Comparison of ENCODE assay signal across 8 mouse cellular contexts in the genomic region with DNA sequence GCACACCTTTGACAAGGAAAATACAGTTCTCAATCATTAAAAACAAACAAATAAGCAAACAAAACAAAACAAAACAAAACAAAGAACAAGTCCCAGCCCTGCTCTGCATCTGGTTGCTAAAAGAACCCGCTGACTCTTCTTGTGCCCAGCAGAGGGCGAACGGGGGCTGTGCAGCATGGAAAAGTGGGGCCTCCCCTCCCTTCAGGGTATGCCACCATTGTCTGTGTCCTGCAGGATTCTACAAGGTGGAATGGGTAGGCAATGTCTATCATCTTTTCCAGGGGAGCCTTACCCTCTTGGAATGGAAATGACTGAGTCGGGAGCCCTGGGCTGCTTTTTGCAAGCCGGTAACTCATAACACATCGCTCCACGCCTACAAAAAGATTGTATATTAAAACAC. TPM values are rescaled to one million over a fixed set of nuclear protein-coding genes. Genes with fewer than 3 reads are reported as not detected.
DNase-seq lines count a peak whose midpoint lies in the region; ATAC-seq lines count a peak whose summit lies in the region.

No protein-coding gene starts in this region.

- no peaks in the 10 kb centered on the region for H3K4me1 ChIP-seq in neural tube, embryonic 15.5 days
- no peaks in the 10 kb centered on the region for H3K4me1 ChIP-seq in hindbrain, embryonic 14.5 days (replicated peaks; ENCODE audit: control insufficient read depth, insufficient read depth, low read length)

- no peak for ATAC-seq in neural tube, embryonic 15.5 days (ENCODE audit: low FRiP score)
- peak; percentile 63 for ATAC-seq in common myeloid progenitor, adult 5-6 weeks (replicated peaks; ENCODE audit: low read depth, poor library complexity, severe bottlenecking)
- ATAC-seq in hindbrain, embryonic 14.5 days (ENCODE audit: low FRiP score) = peak; percentile 39; the same call in 1 of the 2 replicates

- H3K4me3 ChIP-seq in neural tube, embryonic 15.5 days (replicated peaks) = no peak overlapping the region
- H3K4me3 ChIP-seq in hindbrain, embryonic 14.5 days (replicated peaks; ENCODE audit: low read length) = no peak overlapping the region

- no peak overlapping the region for H3K9ac ChIP-seq in neural tube, embryonic 15.5 days (replicated peaks)
- no peak overlapping the region for H3K9ac ChIP-seq in hindbrain, embryonic 14.5 days

- intact Hi-C loops in gastrocnemius, postnatal 36 days (cut with DNase I) = loop anchor here (5.0 to 10.0 kb wide), 4 partner anchors 69 to 1374 kb away; partner anchors contain the start of gene Ltv1

- no peaks in the 10 kb centered on the region for H3K27me3 ChIP-seq in neural tube, embryonic 15.5 days (replicated peaks)
- no peaks in the 10 kb centered on the region for H3K27me3 ChIP-seq in hindbrain, embryonic 14.5 days (ENCODE audit: control insufficient read depth, insufficient read depth, low read length)

- 65% methylated on average over 7 of the region's 7 CpGs for WGBS in neural tube, embryonic 15.5 days
- WGBS in hindbrain, embryonic 14.5 days = 59% methylated on average over 7 of the region's 7 CpGs

- H3K4me2 ChIP-seq in neural tube, embryonic 15.5 days = no peak overlapping the region
- H3K4me2 ChIP-seq in hindbrain, embryonic 14.5 days (replicated peaks) = no peak overlapping the region

- H3K9me3 ChIP-seq in neural tube, embryonic 15.5 days (replicated peaks) = no peaks in the 10 kb centered on the region
- H3K9me3 ChIP-seq in hindbrain, embryonic 14.5 days (ENCODE audit: control insufficient read depth, low read length) = no peaks in the 10 kb centered on the region

- peak; percentile 50 for DNase-seq in gastrocnemius, postnatal 10 days
- no peak for DNase-seq in gastrocnemius, postnatal 36 days
- peak; percentile 36 for DNase-seq in neural tube, embryonic 10.5 days (ENCODE audit: extremely low spot score, low spot score)
- DNase-seq in hindbrain, embryonic 14.5 days (ENCODE audit: low spot score) = peak; percentile 62
- peak; percentile 71 for DNase-seq in retina, postnatal 1 day
- DNase-seq in cerebellum, adult 9-11 months = no peak

- no peak overlapping the region for H3K27ac ChIP-seq in neural tube, embryonic 15.5 days (replicated peaks)
- H3K27ac ChIP-seq in hindbrain, embryonic 14.5 days = no peak overlapping the region

- no peaks in the 10 kb centered on the region for H3K36me3 ChIP-seq in neural tube, embryonic 15.5 days
- H3K36me3 ChIP-seq in hindbrain, embryonic 14.5 days (replicated peaks; ENCODE audit: control insufficient read depth, insufficient read depth) = no peaks in the 10 kb centered on the region

RNA-seq across cellular contexts. Expression of gene Sf3b5, which starts 13.4 kb away (rescaled TPM):
- total RNA-seq in gastrocnemius, postnatal 10 days (2021) = 1 to 10 TPM; 4.8 TPM
- total RNA-seq in gastrocnemius, postnatal 36 days (2021) = 1 to 10 TPM; 4.2 to 4.4 TPM
- polyA plus RNA-seq in neural tube, embryonic 15.5 days (2015; fragmentation: Nextera tagmentation; extraction: Ambion mirVana) = 24.2 and 26.0 TPM in 2 replicates
- total RNA-seq in common myeloid progenitor, adult 5-6 weeks (2017) = 16.9 and 17.4 TPM in 2 replicates
- polyA plus RNA-seq in hindbrain, embryonic 14.5 days (2014; fragmentation: Nextera tagmentation; extraction: Ambion mirVana) = 25.9 and 28.1 TPM in 2 replicates

RNA-seq across cellular contexts. Expression of gene Plagl1, which starts 41.8 kb away (rescaled TPM):
- total RNA-seq in gastrocnemius, postnatal 10 days (2021) = 100 to 1,000 TPM; 121 to 155 TPM
- total RNA-seq in gastrocnemius, postnatal 36 days (2021) = 1 to 10 TPM; 3.3 to 4.3 TPM
- polyA plus RNA-seq in neural tube, embryonic 15.5 days (2015; fragmentation: Nextera tagmentation; extraction: Ambion mirVana) = 26.2 and 48.7 TPM in 2 replicates
- 0.14 TPM in 1 of 2 replicates, not detected in the other for total RNA-seq in common myeloid progenitor, adult 5-6 weeks (2017)
- 40.8 and 44.1 TPM in 2 replicates for polyA plus RNA-seq in hindbrain, embryonic 14.5 days (2014; fragmentation: Nextera tagmentation; extraction: Ambion mirVana)

RNA-seq across cellular contexts. Expression of gene Stx11, which starts 54.4 kb away (rescaled TPM):
- under 1 TPM; 0.59 to 0.79 TPM for total RNA-seq in gastrocnemius, postnatal 10 days (2021)
- total RNA-seq in gastrocnemius, postnatal 36 days (2021) = under 1 TPM; 0.20 to 0.48 TPM
- polyA plus RNA-seq in neural tube, embryonic 15.5 days (2015; fragmentation: Nextera tagmentation; extraction: Ambion mirVana) = 3.1 and 8.8 TPM in 2 replicates
- 8.2 and 9.4 TPM in 2 replicates for total RNA-seq in common myeloid progenitor, adult 5-6 weeks (2017)
- polyA plus RNA-seq in hindbrain, embryonic 14.5 days (2014; fragmentation: Nextera tagmentation; extraction: Ambion mirVana) = 2.0 and 3.7 TPM in 2 replicates

Comparison
In these comparisons a context has a peak if more than half of its experiments do, and no peak if none do; other contexts are left out.
1. DNase-seq: peak in gastrocnemius, postnatal 10 days (single experiment), neural tube, embryonic 10.5 days (single experiment), hindbrain, embryonic 14.5 days (single experiment) and retina, postnatal 1 day (single experiment); none in gastrocnemius, postnatal 36 days (0 of 2) and cerebellum, adult 9-11 months (single experiment).
2. RNA of gene Plagl1, which starts 41.8 kb away (total RNA-seq): 121 to 155 TPM in gastrocnemius, postnatal 10 days; 3.3 to 4.3 TPM in gastrocnemius, postnatal 36 days and 0.14 TPM in common myeloid progenitor, adult 5-6 weeks; every median in the first group is over 10 times any median in the second.